Mouse (Mus musculus) lung, embryonic 14.5 days (tissue): ENCODE results near the gene Pole4. TPM values are rescaled to one million over a fixed set of nuclear protein-coding genes. Genes with fewer than 3 reads are reported as not detected.
A peak's percentile ranks its signal among the peaks of the same experiment; 100 is the strongest.

Experiments used
- ATAC-seq: fragments of 200-750 bp; cut with Nextera tagmentation; 2 replicates; pipeline ENCODE4 v1.8.0; 2017; ENCODE audit warnings: mild to moderate bottlenecking, moderate TSS enrichment, moderate library complexity; ENCODE audit not compliant: insufficient read depth
- DNase-seq: peaks from one replicate; pipeline ENCODE4 v3.0.0-alpha.2; 2015
- H3K27ac ChIP-seq: fragments of 300-500 bp; sonication (generic); 2 replicates; pipeline ENCODE4 v1.5.1; 2014; ENCODE audit warnings: low read depth, mild to moderate bottlenecking, moderate library complexity
- H3K27me3 ChIP-seq: fragments of 300-500 bp; sonication (generic); 2 replicates; pipeline ENCODE4 v1.6.1; 2014; ENCODE audit warnings: low read length, control low read depth; ENCODE audit not compliant: insufficient read depth
- H3K36me3 ChIP-seq: fragments of 300-500 bp; sonication (generic); 2 replicates; pipeline ENCODE4 v1.6.1; 2014; ENCODE audit warnings: control low read depth; ENCODE audit not compliant: insufficient read depth
- H3K4me1 ChIP-seq: fragments of 300-500 bp; sonication (generic); 2 replicates; pipeline ENCODE4 v1.6.1; 2014; ENCODE audit warnings: antibody characterized with exemption, control low read depth; ENCODE audit not compliant: insufficient read depth
- H3K4me2 ChIP-seq: fragments of 300-500 bp; sonication (generic); 2 replicates; pipeline ENCODE4 v1.6.1; 2014; ENCODE audit warnings: mild to moderate bottlenecking
- H3K4me3 ChIP-seq: fragments of 300-500 bp; sonication (generic); 2 replicates; pipeline ENCODE4 v1.5.1; 2014; ENCODE audit warnings: low read depth, low read length
- H3K9ac ChIP-seq: fragments of 300-500 bp; sonication (generic); 2 replicates; pipeline ENCODE4 v1.6.1; 2014
- H3K9me3 ChIP-seq: fragments of 300-500 bp; sonication (generic); 2 replicates; pipeline ENCODE4 v1.6.1; 2016; ENCODE audit warnings: low read depth, low read length, control low read depth
- CTCF ChIP-seq: IDR thresholded peaks from 2 replicates; pipeline ENCODE4 v1.5.1; 2016; ENCODE audit warnings: antibody characterized with exemption, low read depth
- WGBS: fragments of 180-500 bp; shearing (Covaris S2); extraction: QIAGEN DNeasy Blood & Tissue Kit; methylation state at CpG from one replicate; pipeline ENCODE4 v1.1.7; 2014; 5-methylcytosine and 5-hydroxymethylcytosine counted together
- polyA plus RNA-seq: library from polyadenylated mRNA; unstranded; fragments of >200 nt; fragmentation: Nextera tagmentation; extraction: Ambion mirVana; gene quantifications from 2 replicates; pipeline ENCODE4 v1.2.1, GENCODE M21; 2014

The Pole4 gene
- polyA plus RNA-seq, 1 experiment from 2014 or later = 119 TPM

GRCm38 (mm10) chr6:82748106-82748672, 43.0 kb upstream of the Pole4 start:
- H3K27me3 ChIP-seq = no peaks in the 10 kb centered on the region
- no peak overlapping the region for H3K4me2 ChIP-seq
- H3K9me3 ChIP-seq = no peaks in the 10 kb centered on the region
- ATAC-seq (no peak), DNase-seq (no peak)
- H3K9ac ChIP-seq = no peak overlapping the region
- H3K4me1 ChIP-seq = no peaks in the 10 kb centered on the region
- H3K36me3 ChIP-seq = peaks cover 41% of the 10 kb centered on the region
- no peak overlapping the region for H3K27ac ChIP-seq
- H3K4me3 ChIP-seq = no peak overlapping the region
- 88% methylated on average over 9 of the region's 9 CpGs for WGBS
- TF ChIP-seq CTCF = no peak

- WGBS = 61% methylated on average over 5 of the region's 5 CpGs
- no peak overlapping the region for H3K27ac ChIP-seq
- no peak overlapping the region for H3K4me2 ChIP-seq
- H3K27me3 ChIP-seq = no peaks in the 10 kb centered on the region
- no peak for ATAC-seq
- H3K36me3 ChIP-seq = peaks cover 51% of the 10 kb centered on the region
- H3K9me3 ChIP-seq = no peaks in the 10 kb centered on the region
- no peak for DNase-seq
- no peak overlapping the region for H3K9ac ChIP-seq
- H3K4me1 ChIP-seq = no peaks in the 10 kb centered on the region
- TF ChIP-seq CTCF = no peak
- no peak overlapping the region for H3K4me3 ChIP-seq
Measured at GRCm38 (mm10) chr6:82747085-82747484, 41.9 kb upstream of the Pole4 start.

GRCm38 (mm10) chr6:82744553-82744952, 39.4 kb upstream of the Pole4 start:
- Histone ChIP-seq H3K9me3 (no peaks in the 10 kb centered on the region), H3K36me3 (peaks cover 66% of the 10 kb centered on the region), H3K27me3 (no peaks in the 10 kb centered on the region), H3K4me1 (peaks cover 3% of the 10 kb centered on the region; the same call in 1 of the 2 replicates), H3K9ac (no peak overlapping the region), H3K27ac (no peak overlapping the region), H3K4me3 (no peak overlapping the region), H3K4me2 (no peak overlapping the region)
- ATAC-seq (no peak), DNase-seq (no peak)
- no peak for TF ChIP-seq CTCF
- 82% methylated on average over 9 of the region's 9 CpGs for WGBS

GRCm38 (mm10) chr6:82741518-82741880, 36.3 kb upstream of the Pole4 start:
- Histone ChIP-seq H3K27ac (no peak overlapping the region), H3K4me2 (no peak overlapping the region), H3K27me3 (no peaks in the 10 kb centered on the region), H3K9me3 (no peaks in the 10 kb centered on the region), H3K4me3 (no peak overlapping the region), H3K36me3 (peaks cover 82% of the 10 kb centered on the region), H3K9ac (no peak overlapping the region), H3K4me1 (peaks cover 3% of the 10 kb centered on the region; the same call in 1 of the 2 replicates)
- no peak for TF ChIP-seq CTCF
- 84% methylated on average over 5 of the region's 5 CpGs for WGBS
- no peak for DNase-seq
- ATAC-seq = no peak

- Histone ChIP-seq H3K4me3 (no peak overlapping the region), H3K4me2 (no peak overlapping the region), H3K9ac (no peak overlapping the region), H3K27me3 (no peaks in the 10 kb centered on the region), H3K36me3 (peaks cover 82% of the 10 kb centered on the region), H3K4me1 (peaks cover 3% of the 10 kb centered on the region; the same call in 1 of the 2 replicates), H3K27ac (no peak overlapping the region), H3K9me3 (no peaks in the 10 kb centered on the region)
- ATAC-seq = no peak
- TF ChIP-seq CTCF = no peak
- DNase-seq = no peak
- 73% methylated on average over 8 of the region's 8 CpGs for WGBS
Measured at GRCm38 (mm10) chr6:82740868-82741517, 35.8 kb upstream of the Pole4 start.

GRCm38 (mm10) chr6:82740269-82740668, 35.1 kb upstream of the Pole4 start:
- Histone ChIP-seq H3K4me2 (0 out of 2 replicates have a peak overlapping the region, but pooled peaks have one; percentile 31), H3K27me3 (no peaks in the 10 kb centered on the region), H3K4me3 (no peak overlapping the region), H3K9me3 (no peaks in the 10 kb centered on the region), H3K36me3 (peaks cover 83% of the 10 kb centered on the region), H3K9ac (no peak overlapping the region), H3K4me1 (peaks cover 3% of the 10 kb centered on the region; the same call in 1 of the 2 replicates), H3K27ac (peak overlapping the region; percentile 34; the same call in 1 of the 2 replicates)
- ATAC-seq (peak; percentile 71), DNase-seq (peak; percentile 97)
- WGBS = 23% methylated on average over 6 of the region's 6 CpGs
- peak; percentile 85 for TF ChIP-seq CTCF

- H3K27ac ChIP-seq = no peak overlapping the region
- no peak overlapping the region for H3K4me2 ChIP-seq
- H3K4me1 ChIP-seq = peaks cover 3% of the 10 kb centered on the region; the same call in 1 of the 2 replicates
- no peak overlapping the region for H3K9ac ChIP-seq
- H3K9me3 ChIP-seq = no peaks in the 10 kb centered on the region
- ATAC-seq (no peak), DNase-seq (no peak)
- H3K4me3 ChIP-seq = no peak overlapping the region
- no peak for TF ChIP-seq CTCF
- H3K27me3 ChIP-seq = no peaks in the 10 kb centered on the region
- peaks cover 82% of the 10 kb centered on the region for H3K36me3 ChIP-seq
- WGBS = 90% methylated on average over 27 of the region's 27 CpGs
Measured at GRCm38 (mm10) chr6:82737634-82738540, 32.7 kb upstream of the Pole4 start.
